Comparison of ENCODE assay signal across 22 mouse cellular contexts in the genomic region with DNA sequence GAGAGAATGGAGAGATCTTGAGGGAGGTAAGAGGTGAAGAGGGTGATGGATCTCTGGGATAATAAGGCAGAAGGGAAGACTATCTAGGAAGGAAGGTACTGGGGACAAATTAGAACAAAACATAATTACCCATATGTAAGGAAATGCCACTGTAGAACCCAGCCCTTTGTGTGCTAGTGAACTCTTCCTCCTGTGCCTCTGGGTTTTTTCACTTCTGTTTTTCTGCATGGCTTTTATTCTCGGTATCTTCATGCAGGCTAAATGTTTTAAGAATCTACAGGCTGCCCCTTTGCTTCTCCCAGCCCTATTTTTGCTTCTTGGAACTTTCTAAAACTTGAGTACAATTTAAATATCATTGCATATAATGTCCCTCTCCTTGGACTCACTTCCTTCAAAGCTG.
"Had no signal": no experiment of that assay in that cellular context is flagged by ENCODE, and none has a peak within 500 bp of the region (broad histone marks: within the 10 kb centered on the region; RNA-seq: fewer than 3 reads in every experiment).

No protein-coding gene starts in this region.

- H3K4me2 ChIP-seq: kidney, embryonic 15.5 days; limb, embryonic 13.5 days; liver, embryonic 12.5 days; liver, embryonic 15.5 days; lung, embryonic 15.5 days; midbrain, embryonic 12.5 days; neural tube, embryonic 13.5 days had no signal

- H3K4me1 ChIP-seq: kidney, embryonic 15.5 days; limb, embryonic 10.5 days; limb, embryonic 13.5 days; liver, embryonic 12.5 days; liver, embryonic 15.5 days; lung, embryonic 15.5 days; midbrain, embryonic 12.5 days; neural tube, embryonic 13.5 days had no signal

- H3K4me3 ChIP-seq: kidney, embryonic 15.5 days; limb, embryonic 10.5 days; limb, embryonic 13.5 days; liver, embryonic 12.5 days; liver, embryonic 15.5 days; lung, embryonic 15.5 days; midbrain, embryonic 12.5 days; myocyte; neural tube, embryonic 13.5 days had no signal

- H3K27me3 ChIP-seq: kidney, embryonic 15.5 days; limb, embryonic 13.5 days; liver, embryonic 12.5 days; liver, embryonic 15.5 days; lung, embryonic 15.5 days; midbrain, embryonic 12.5 days; neural tube, embryonic 13.5 days had no signal

- H3K27ac ChIP-seq: kidney, embryonic 15.5 days; limb, embryonic 10.5 days; limb, embryonic 13.5 days; liver, embryonic 12.5 days; liver, embryonic 15.5 days; lung, embryonic 15.5 days; midbrain, embryonic 12.5 days; neural tube, embryonic 13.5 days had no signal

- DNase-seq: kidney, adult 8-10 months; kidney, postnatal 14 days; kidney, postnatal 4 days; liver; lung, adult 18-20 months; lung, postnatal 10 days; lung, postnatal 36 days; retina, postnatal 1 day; right cerebral cortex, postnatal 25 days; spleen, adult 18-20 months; thymus, adult 18-20 months; thymus, postnatal 36 days had no signal

- H3K36me3 ChIP-seq: kidney, embryonic 15.5 days; limb, embryonic 10.5 days; limb, embryonic 13.5 days; liver, embryonic 12.5 days; liver, embryonic 15.5 days; lung, embryonic 15.5 days; midbrain, embryonic 12.5 days; neural tube, embryonic 13.5 days had no signal

- H3K9me3 ChIP-seq: kidney, embryonic 15.5 days; limb, embryonic 10.5 days; limb, embryonic 13.5 days; liver, embryonic 12.5 days; liver, embryonic 15.5 days; lung, embryonic 15.5 days; midbrain, embryonic 12.5 days; neural tube, embryonic 13.5 days had no signal

- H3K9ac ChIP-seq: kidney, embryonic 15.5 days; limb, embryonic 13.5 days; liver, embryonic 12.5 days; liver, embryonic 15.5 days; lung, embryonic 15.5 days; midbrain, embryonic 12.5 days; neural tube, embryonic 13.5 days had no signal

- ATAC-seq: liver, embryonic 12.5 days; midbrain, embryonic 16.5 days had no signal
